Mouse (Mus musculus) heart, postnatal 0 days (tissue): Measurements from ENCODE around the gene Gm10447. TPM values are rescaled to one million over a fixed set of nuclear protein-coding genes. Genes with fewer than 3 reads are reported as not detected.
A peak's percentile ranks its signal among the peaks of the same experiment; 100 is the strongest.

Source experiments
- ATAC-seq: fragments of 200-750 bp; cut with Nextera tagmentation; 2 replicates; pipeline ENCODE4 v1.8.0; 2017; ENCODE audit warnings: low read depth, moderate number of reproducible peaks, moderate library complexity; ENCODE audit not compliant: insufficient read depth
- DNase-seq: peaks from one replicate; pipeline ENCODE4 v3.0.0-alpha.2; 2016; ENCODE audit warnings: low spot score
- H3K27ac ChIP-seq: fragments of 300-500 bp; sonication (generic); 2 replicates; pipeline ENCODE4 v1.5.1; 2014; ENCODE audit warnings: low read depth, mild to moderate bottlenecking
- H3K27me3 ChIP-seq: fragments of 300-500 bp; sonication (generic); 2 replicates; pipeline ENCODE4 v1.6.1; 2014; ENCODE audit warnings: low read length, mixed read lengths; ENCODE audit not compliant: control insufficient read depth, insufficient read depth
- H3K36me3 ChIP-seq: fragments of 300-500 bp; sonication (generic); replicated peaks from 2 replicates; pipeline ENCODE4 v1.6.1; 2014; ENCODE audit warnings: low read length, mixed read lengths; ENCODE audit not compliant: control insufficient read depth, insufficient read depth
- H3K4me1 ChIP-seq: fragments of 300-500 bp; sonication (generic); 2 replicates; pipeline ENCODE4 v1.6.1; 2014; ENCODE audit warnings: antibody characterized with exemption; ENCODE audit not compliant: control insufficient read depth, insufficient read depth
- H3K4me2 ChIP-seq: fragments of 300-500 bp; sonication (generic); 2 replicates; pipeline ENCODE4 v1.6.1; 2014; ENCODE audit warnings: low read depth, mild to moderate bottlenecking, low read length, moderate library complexity
- H3K4me3 ChIP-seq: fragments of 300-500 bp; sonication (generic); 2 replicates; pipeline ENCODE4 v1.5.1; 2014; ENCODE audit warnings: low read depth, low read length
- H3K9ac ChIP-seq: fragments of 300-500 bp; sonication (generic); replicated peaks from 2 replicates; pipeline ENCODE4 v1.6.1; 2014; ENCODE audit warnings: low read depth, low read length, mixed read lengths
- H3K9me3 ChIP-seq: fragments of 300-500 bp; sonication (generic); replicated peaks from 2 replicates; pipeline ENCODE4 v1.6.1; 2016; ENCODE audit warnings: low read length; ENCODE audit not compliant: control insufficient read depth
- CTCF ChIP-seq: IDR thresholded peaks from 2 replicates; pipeline ENCODE4 v1.5.1; 2016; ENCODE audit warnings: antibody characterized with exemption, control low read depth, low read depth
- EP300 ChIP-seq: IDR thresholded peaks from 2 replicates; pipeline ENCODE4 v1.6.1; 2016; ENCODE audit warnings: antibody characterized with exemption, low read depth
- WGBS: fragments of 180-500 bp; shearing (Covaris S2); extraction: QIAGEN DNeasy Blood & Tissue Kit; methylation state at CpG from one replicate; pipeline ENCODE4 v1.1.7; 2014; 5-methylcytosine and 5-hydroxymethylcytosine counted together
- polyA plus RNA-seq: library from polyadenylated mRNA; unstranded; fragments of >200 nt; fragmentation: Nextera tagmentation; extraction: Ambion mirVana; gene quantifications from 2 replicates; pipeline ENCODE4 v1.2.1, GENCODE M21; 2015
- total RNA-seq: library from RNA; depleted of rRNA; stranded (reverse); fragments of >200 nt; gene quantifications from 2 replicates; pipeline ENCODE4 v1.2.3, GENCODE M21; 2014; ENCODE audit warnings: low replicate concordance

The Gm10447 gene
- total and polyA plus RNA-seq, 2 experiments from 2014 or later = 0.04 TPM; not detected in 1

GRCm38 (mm10) chr11:53483159-53483891 lies 26.4 kb upstream of the Gm10447 start:
- Histone ChIP-seq H3K4me2 (no peak overlapping the region), H3K9ac (no peak overlapping the region), H3K27ac (no peak overlapping the region), H3K27me3 (peaks cover 31% of the 10 kb centered on the region), H3K4me1 (peaks cover 10% of the 10 kb centered on the region; the same call in 1 of the 2 replicates), H3K9me3 (no peaks in the 10 kb centered on the region), H3K4me3 (no peak overlapping the region), H3K36me3 (no peaks in the 10 kb centered on the region)
- no peak for ATAC-seq
- 52% methylated on average over 9 of the region's 9 CpGs for WGBS
- TF ChIP-seq EP300 (no peak), CTCF (no peak)
- no peak for DNase-seq

GRCm38 (mm10) chr11:53481088-53481730 lies 24.3 kb upstream of the Gm10447 start:
- Histone ChIP-seq H3K4me2 (no peak overlapping the region), H3K9ac (no peak overlapping the region), H3K27ac (no peak overlapping the region), H3K9me3 (no peaks in the 10 kb centered on the region), H3K36me3 (no peaks in the 10 kb centered on the region), H3K27me3 (peaks cover 42% of the 10 kb centered on the region), H3K4me3 (no peak overlapping the region), H3K4me1 (0 out of 2 replicates have a peak, but pooled peaks cover 10% of the 10 kb centered on the region)
- WGBS = 71% methylated on average over 4 of the region's 4 CpGs
- DNase-seq (no peak), ATAC-seq (no peak)
- TF ChIP-seq CTCF (no peak), EP300 (no peak)

GRCm38 (mm10) chr11:53479783-53480301 lies 22.9 kb upstream of the Gm10447 start, which contains the start of the genes Gm9945 and Sowaha:
Gm9945 (plus strand) TSS chr11:53480166.
Sowaha (minus strand) TSS chr11:53480274.
- Histone ChIP-seq H3K36me3 (no peaks in the 10 kb centered on the region), H3K27ac (no peak within 1 kb of the TSS), H3K27me3 (peaks cover 46% of the 10 kb centered on the region), H3K9ac (peak within 1 kb of the TSS; percentile 38), H3K9me3 (no peaks in the 10 kb centered on the region), H3K4me1 (0 out of 2 replicates have a peak, but pooled peaks cover 10% of the 10 kb centered on the region), H3K4me2 (peak within 1 kb of the TSS; percentile 89), H3K4me3 (peak within 1 kb of the TSS; percentile 58)
- TF ChIP-seq CTCF (no peak), EP300 (no peak)
- no peak for ATAC-seq
- WGBS = 5% methylated on average over 38 of the region's 40 CpGs
- DNase-seq = no peak

- 1% methylated on average over 62 of the region's 62 CpGs for WGBS
- Histone ChIP-seq H3K4me3 (peak overlapping the region; percentile 58), H3K9ac (peak overlapping the region; percentile 38), H3K4me2 (peak overlapping the region; percentile 89), H3K4me1 (0 out of 2 replicates have a peak, but pooled peaks cover 10% of the 10 kb centered on the region), H3K27me3 (peaks cover 50% of the 10 kb centered on the region), H3K27ac (no peak overlapping the region), H3K36me3 (no peaks in the 10 kb centered on the region), H3K9me3 (no peaks in the 10 kb centered on the region)
- no peak for DNase-seq
- ATAC-seq = 0 out of 2 replicates have a peak, but pooled peaks have one; percentile 17
- TF ChIP-seq EP300 (no peak), CTCF (no peak)
Measured at GRCm38 (mm10) chr11:53479171-53479782, 22.4 kb upstream of the Gm10447 start.
